Mouse (Mus musculus): ENCODE measurements at regions not wholly inside any gene's neighbourhood (a gene's known extent, or its start where the extent isn't known, plus 50 kb on each side); places are given as distances from the start of the nearest gene placed in this dataset.

DNA sequence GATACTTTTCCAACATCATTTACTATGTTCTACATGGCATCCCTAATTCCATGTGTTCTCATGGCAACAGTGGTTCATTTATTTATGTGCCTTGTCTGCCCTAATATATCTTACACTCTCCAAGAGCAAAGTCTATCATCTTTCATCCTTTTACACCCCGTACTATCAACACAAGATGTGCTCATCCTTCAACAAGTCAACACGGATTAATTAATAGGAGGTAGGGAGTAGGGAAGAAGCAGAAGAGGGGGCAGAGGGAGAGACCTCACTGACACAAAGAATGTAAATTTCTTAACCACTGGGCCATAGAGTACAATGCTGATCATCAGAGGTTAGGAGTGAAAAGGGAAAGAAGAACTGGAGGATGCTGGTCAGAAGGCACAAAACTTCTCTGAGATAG is 267.0 kb upstream of the Setmar start:
- DNase-seq (ENCODE audit: low spot score), result no peak

DNA sequence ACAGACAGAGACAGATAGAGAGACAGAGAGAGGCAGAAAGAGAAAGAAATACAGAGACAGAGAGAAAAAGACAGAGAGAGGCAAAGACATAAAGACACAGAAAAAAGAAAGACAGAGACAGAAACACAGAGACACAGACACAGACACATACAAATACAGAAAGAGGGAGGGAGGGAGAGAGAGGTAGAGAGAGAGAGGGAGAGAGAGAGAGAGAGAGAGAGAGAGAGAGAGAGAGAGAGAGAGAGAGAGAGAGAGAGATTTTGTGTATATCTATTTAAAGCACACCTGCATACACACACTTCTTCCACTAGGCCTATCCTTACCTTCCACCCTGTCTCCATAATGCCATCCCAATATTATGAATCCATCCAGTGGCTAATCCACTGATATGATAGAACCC is 261.8 kb upstream of the Setmar start:
- no peak for DNase-seq (ENCODE audit: low spot score)

Data from embryo, embryonic 10.5 days (tissue).